3 mouse cellular contexts compared by ENCODE assay signal in the genomic region with DNA sequence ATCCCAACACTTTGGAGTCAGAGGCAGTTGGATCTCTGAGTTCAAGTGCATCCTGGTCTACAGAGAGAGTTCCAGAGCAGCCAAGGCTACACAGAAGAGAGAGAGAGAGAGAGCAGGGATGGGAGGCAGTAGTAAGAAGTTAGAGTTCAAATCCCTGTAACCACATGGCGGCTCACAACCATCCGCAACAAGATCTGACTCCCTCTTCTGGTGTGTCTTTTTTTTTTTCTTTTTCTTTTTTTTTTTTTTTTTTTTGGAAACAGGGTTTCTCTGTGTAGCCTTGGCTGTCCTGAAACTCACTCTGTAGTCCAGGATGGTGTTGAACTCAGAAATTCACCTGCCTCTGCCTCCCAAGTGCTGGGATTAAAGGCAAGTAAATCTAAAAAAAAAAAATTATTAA.
TF ChIP-seq lines count a peak whose summit lies in the region.

No protein-coding gene starts in this region.

TF ChIP-seq in CH12.LX, 34 proteins besides CTCF, POLR2A, EP300 and RAD21:
- TF ChIP-seq ZNF384 (IDR thresholded peaks at IDR 0.05; ENCODE audit: low read depth, low read length), result peak; percentile 69
- TF ChIP-seq CHD1 (IDR thresholded peaks at IDR 0.05; ENCODE audit: low read depth, low read length), result no peak

TF ChIP-seq in ES-E14, 5 proteins besides CTCF, POLR2A, EP300 and RAD21:
- TF ChIP-seq CHD2 (IDR thresholded peaks at IDR 0.05; ENCODE audit: low read depth, low read length), result no peak
- TF ChIP-seq HCFC1 (IDR thresholded peaks at IDR 0.05; ENCODE audit: borderline replicate concordance, insufficient read depth, low read length), result no peak
- TF ChIP-seq ZNF384 (IDR thresholded peaks at IDR 0.05; ENCODE audit: low read depth, low read length), result peak; percentile 78
TF ChIP-seq in ES-E14: peak in this region for 1.

TF ChIP-seq in MEL, 35 proteins besides CTCF, POLR2A, EP300 and RAD21:
- TF ChIP-seq ZNF384 (IDR thresholded peaks at IDR 0.05; ENCODE audit: low read depth, low read length) (peak; percentile 67), GATA1 (IDR thresholded peaks at IDR 0.05; ENCODE audit: low read depth, low read length) (no peak)
